Mouse (Mus musculus) small intestine, adult 2 months (tissue): ENCODE data around the gene Gm48552.

ENCODE experiments used
- CTCF ChIP-seq: fragments of 200-500 bp; IDR thresholded peaks from 2 replicates; pipeline ENCODE4 v1.5.1; 2012; ENCODE audit warnings: low read depth, mild to moderate bottlenecking, control low read depth, inconsistent platforms, low read length, moderate library complexity, mixed read lengths; ENCODE audit not compliant: insufficient replicate concordance, insufficient read length; ENCODE audit errors: extremely low read depth
- POLR2A ChIP-seq: fragments of 200-500 bp; IDR thresholded peaks from 2 replicates; pipeline ENCODE4 v1.6.1; 2012; ENCODE audit warnings: low read depth, mild to moderate bottlenecking, control low read depth, inconsistent platforms, low read length, moderate library complexity

DNA sequence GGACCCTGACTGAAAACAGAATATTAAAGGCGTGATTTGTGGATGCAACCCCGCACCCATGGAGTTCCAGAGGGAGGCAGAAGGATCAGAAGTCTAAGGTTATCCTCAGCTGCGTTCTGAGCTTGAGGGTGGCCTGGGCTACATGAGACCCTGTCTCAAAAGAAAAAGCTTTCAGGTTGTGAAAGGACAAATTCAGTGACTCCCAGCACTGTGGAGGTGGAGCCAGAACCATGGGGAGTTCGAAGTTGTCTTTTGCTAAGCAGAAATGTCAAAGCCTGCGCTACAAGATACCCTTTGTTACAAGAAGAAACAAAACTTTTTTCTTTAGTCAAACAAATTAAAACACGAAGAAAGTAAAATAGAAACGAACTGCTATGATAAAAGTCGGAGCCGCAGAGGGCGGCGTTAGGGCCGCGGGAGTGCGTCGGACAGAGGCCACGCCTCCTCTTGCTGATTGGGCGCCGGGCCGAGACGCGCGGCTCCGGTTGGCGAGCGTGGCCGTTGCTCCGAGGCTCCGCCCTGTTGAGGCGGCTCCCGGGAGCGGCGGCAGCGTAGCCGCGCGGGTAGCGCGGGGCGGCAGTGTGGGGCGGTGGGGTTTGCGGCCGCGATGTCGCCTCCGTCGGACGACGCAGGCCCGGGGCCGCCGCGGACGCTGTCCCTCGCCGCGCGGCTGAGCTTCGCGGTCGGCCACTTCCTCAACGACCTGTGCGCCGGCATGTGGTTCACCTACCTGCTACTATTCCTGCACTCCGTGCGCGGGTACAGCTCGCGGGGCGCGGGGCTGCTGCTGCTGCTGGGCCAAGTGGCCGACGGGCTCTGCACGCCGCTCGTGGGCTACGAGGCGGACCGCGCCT is 31.6 kb upstream of the Gm48552 start, which contains the start of gene Mfsd12:
- TF ChIP-seq CTCF (no peak), POLR2A (no peak; the same call in 1 of the 2 replicates)
